Mouse (Mus musculus) cerebellum, adult 2 months (tissue): ENCODE data around the gene Lmo7. TPM values are rescaled to one million over a fixed set of nuclear protein-coding genes. Genes with fewer than 3 reads are reported as not detected.

Experiments used
- DNase-seq, 2 experiments: peaks; one replicate each; pipeline ENCODE4 v3.0.0; 2021
- H3K27ac ChIP-seq: fragments of 200-500 bp; 2 replicates; pipeline ENCODE4 v1.5.1; 2012; ENCODE audit warnings: low read length, control low read depth, inconsistent platforms; ENCODE audit not compliant: insufficient read depth
- H3K27me3 ChIP-seq: fragments of 200-500 bp; 2 replicates; pipeline ENCODE4 v1.6.1; 2012; ENCODE audit warnings: inconsistent platforms, mild to moderate bottlenecking, low read length, moderate library complexity; ENCODE audit not compliant: control insufficient read depth, insufficient read depth
- H3K4me1 ChIP-seq: fragments of 200-500 bp; 2 replicates; pipeline ENCODE4 v1.6.1; 2011; ENCODE audit warnings: low read length; ENCODE audit not compliant: control insufficient read depth, insufficient read depth
- H3K4me3 ChIP-seq: fragments of 200-500 bp; replicated peaks from 2 replicates; pipeline ENCODE3; 2011; ENCODE audit warnings: mild to moderate bottlenecking, low read depth, low read length, control low read depth; ENCODE audit not compliant: insufficient read depth
- CTCF ChIP-seq: fragments of 200-500 bp; IDR thresholded peaks from 2 replicates; pipeline ENCODE4 v1.5.1; 2011; ENCODE audit warnings: low read depth, mild to moderate bottlenecking, control low read depth, low read length, moderate library complexity, borderline replicate concordance; ENCODE audit not compliant: insufficient read depth
- POLR2A ChIP-seq: fragments of 200-500 bp; IDR thresholded peaks from 2 replicates; pipeline ENCODE4 v1.6.1; 2011; ENCODE audit warnings: low read length, control low read depth, borderline replicate concordance; ENCODE audit not compliant: insufficient read depth
- WGBS: fragments of 180-500 bp; shearing (Covaris S2); methylation state at CpG from one replicate; pipeline ENCODE4 v1.1.7; 2018; 5-methylcytosine and 5-hydroxymethylcytosine counted together
- polyA plus RNA-seq: library from polyadenylated mRNA; depleted of rRNA; stranded (reverse); fragments of >200 nt; gene quantifications from 2 replicates; pipeline ENCODE4 v1.2.3, GENCODE M21; 2012

Lmo7 gene
- polyA plus RNA-seq, 1 experiment = 5.8 TPM

- no peaks in the 10 kb centered on the region for H3K27me3 ChIP-seq
- no peaks in the 10 kb centered on the region for H3K4me1 ChIP-seq
- TF ChIP-seq CTCF (no peak), POLR2A (no peak)
- WGBS = 43% methylated on average over 3 of the region's 3 CpGs
- no peak overlapping the region for H3K27ac ChIP-seq
- DNase-seq = no peak
- H3K4me3 ChIP-seq = no peak overlapping the region
Measured at GRCm38 (mm10) chr14:101763762-101764295, 34.1 kb downstream of the Lmo7 start.

GRCm38 (mm10) chr14:101771336-101771735 lies 41.6 kb downstream of the Lmo7 start:
- H3K4me1 ChIP-seq = no peaks in the 10 kb centered on the region
- no peaks in the 10 kb centered on the region for H3K27me3 ChIP-seq
- WGBS = 82% methylated on average over 5 of the region's 5 CpGs
- no peak for TF ChIP-seq CTCF
- H3K27ac ChIP-seq = no peak overlapping the region
- no peak for DNase-seq
- H3K4me3 ChIP-seq = no peak overlapping the region

GRCm38 (mm10) chr14:101771756-101772155 lies 42.0 kb downstream of the Lmo7 start:
- no peak overlapping the region for H3K27ac ChIP-seq
- no peak for TF ChIP-seq POLR2A
- TF ChIP-seq CTCF = no peak
- no peak for DNase-seq
- H3K4me1 ChIP-seq = no peaks in the 10 kb centered on the region
- H3K27me3 ChIP-seq = no peaks in the 10 kb centered on the region
- H3K4me3 ChIP-seq = no peak overlapping the region
- 89% methylated on average over 6 of the region's 6 CpGs for WGBS

GRCm38 (mm10) chr14:101774631-101775030 lies 44.9 kb downstream of the Lmo7 start:
- DNase-seq = no peak
- H3K27me3 ChIP-seq = no peaks in the 10 kb centered on the region
- H3K4me1 ChIP-seq = no peaks in the 10 kb centered on the region; the same call in 1 of the 2 replicates
- 64% methylated on average over 4 of the region's 4 CpGs for WGBS
- H3K27ac ChIP-seq = no peak overlapping the region
- 0 out of 2 replicates have a peak, but pooled peaks have one; percentile 20 for TF ChIP-seq CTCF
- TF ChIP-seq POLR2A = no peak
- H3K4me3 ChIP-seq = no peak overlapping the region

GRCm38 (mm10) chr14:101776296-101777128 lies 46.8 kb downstream of the Lmo7 start:
- H3K4me1 ChIP-seq = no peaks in the 10 kb centered on the region; the same call in 1 of the 2 replicates
- no peaks in the 10 kb centered on the region for H3K27me3 ChIP-seq
- DNase-seq = no peak
- no peak for TF ChIP-seq POLR2A
- no peak for TF ChIP-seq CTCF
- no peak overlapping the region for H3K27ac ChIP-seq
- 39% methylated on average over 4 of the region's 4 CpGs for WGBS
- no peak overlapping the region for H3K4me3 ChIP-seq

- no peak for TF ChIP-seq CTCF
- TF ChIP-seq POLR2A = no peak
- 67% methylated on average over 3 of the region's 3 CpGs for WGBS
- DNase-seq = no peak
- Histone ChIP-seq H3K4me3 (no peak overlapping the region), H3K27ac (no peak overlapping the region), H3K4me1 (no peaks in the 10 kb centered on the region; the same call in 1 of the 2 replicates), H3K27me3 (no peaks in the 10 kb centered on the region)
Measured at GRCm38 (mm10) chr14:101777129-101777493, 47.4 kb downstream of the Lmo7 start.

GRCm38 (mm10) chr14:101778426-101778825 lies 48.7 kb downstream of the Lmo7 start:
- WGBS = 97% methylated on average over 3 of the region's 3 CpGs
- Histone ChIP-seq H3K27me3 (no peaks in the 10 kb centered on the region), H3K27ac (no peak overlapping the region), H3K4me3 (no peak overlapping the region), H3K4me1 (no peaks in the 10 kb centered on the region; the same call in 1 of the 2 replicates)
- TF ChIP-seq POLR2A = no peak
- no peak for TF ChIP-seq CTCF
- no peak for DNase-seq

GRCm38 (mm10) chr14:101780016-101780415 lies 50.3 kb downstream of the Lmo7 start:
- 63% methylated on average over 10 of the region's 10 CpGs for WGBS
- H3K27ac ChIP-seq = no peak overlapping the region
- no peak overlapping the region for H3K4me3 ChIP-seq
- H3K4me1 ChIP-seq = no peaks in the 10 kb centered on the region; the same call in 1 of the 2 replicates
- TF ChIP-seq POLR2A = no peak
- TF ChIP-seq CTCF = no peak
- H3K27me3 ChIP-seq = no peaks in the 10 kb centered on the region
- DNase-seq = no peak
